In genomic region chr6:135292391-135292790, GRCm38 (mm10) we compare ENCODE assay signal across 21 mouse cellular contexts. TPM values are rescaled to one million over a fixed set of nuclear protein-coding genes. Genes with fewer than 3 reads are reported as not detected.
DNase-seq lines count a peak whose midpoint lies in the region; ATAC-seq and TF ChIP-seq lines count a peak whose summit lies in the region.
"Had no signal": no experiment of that assay in that cellular context is flagged by ENCODE, and none has a peak within 500 bp of the region (broad histone marks: within the 10 kb centered on the region; RNA-seq: fewer than 3 reads in every experiment).

No protein-coding gene starts in this region.

- no peak for TF ChIP-seq CTCF in liver, adult 2 months (IDR thresholded peaks at IDR 0.05; ENCODE audit: low read depth, low read length)

- no peak for TF ChIP-seq POLR2A in liver, adult 2 months (IDR thresholded peaks at IDR 0.05; ENCODE audit: extremely low read depth, insufficient read depth, low read length)

- H3K4me3 ChIP-seq in liver, adult 2 months (ENCODE audit: insufficient read depth, low read depth, low read length): no peak overlapping the region
- H3K4me3 ChIP-seq: left cerebral cortex, adult 2 months; limb, embryonic 10.5 days; liver, embryonic 13.5 days; midbrain, embryonic 13.5 days had no signal

- 0 out of 2 replicates have a peak, but pooled peaks cover 2% of the 10 kb centered on the region for H3K4me1 ChIP-seq in liver, adult 2 months (ENCODE audit: control insufficient read depth, insufficient read depth, low read length)
- H3K4me1 ChIP-seq: liver, embryonic 13.5 days had no signal

- no peak overlapping the region for H3K27ac ChIP-seq in liver, adult 2 months (replicated peaks; ENCODE audit: insufficient read depth, low read depth, low read length)
- H3K27ac ChIP-seq: left cerebral cortex, adult 2 months; limb, embryonic 10.5 days; liver, embryonic 13.5 days; midbrain, embryonic 13.5 days had no signal

- H3K27me3 ChIP-seq in liver, adult 2 months (ENCODE audit: control insufficient read depth, insufficient read depth, low read length): no peaks in the 10 kb centered on the region
- H3K27me3 ChIP-seq: liver, embryonic 13.5 days; midbrain, embryonic 13.5 days had no signal

- no peak overlapping the region for H3K9ac ChIP-seq in liver, adult 2 months (ENCODE audit: low read depth, low read length)
- H3K9ac ChIP-seq: liver, embryonic 13.5 days; midbrain, embryonic 13.5 days had no signal

- no peaks in the 10 kb centered on the region for H3K79me2 ChIP-seq in liver, adult 2 months (ENCODE audit: control insufficient read depth, insufficient read depth, low read length)

- no peak for ATAC-seq in erythroid progenitor cell, adult 5-6 weeks (replicated peaks; ENCODE audit: low FRiP score, poor library complexity, severe bottlenecking)
- ATAC-seq: forebrain, embryonic 14.5 days; midbrain, embryonic 13.5 days had no signal

- DNase-seq in adrenal gland, postnatal 10 days: peak; percentile 18
- no peak for DNase-seq in adrenal gland, adult 18-20 months (ENCODE audit: low spot score in 2 of 2)
- DNase-seq in liver, adult 2 months (ENCODE audit: extremely low read depth, low read depth, low spot score): peak; percentile 65
- DNase-seq in liver: no peak
- DNase-seq in lung, postnatal 25 days (ENCODE audit: low spot score): peak; percentile 60
- DNase-seq in urinary bladder, postnatal 4 days (ENCODE audit: low spot score in 2 of 2): no peak
- no peak for DNase-seq in layer of hippocampus, adult 8-10 months (ENCODE audit: low spot score in 2 of 2)
- DNase-seq: cerebellum, postnatal 14 days; gastrocnemius, postnatal 25 days; liver, embryonic 13.5 days; thymus, adult 2 months had no signal

- H3K36me3 ChIP-seq in liver, adult 2 months (ENCODE audit: control insufficient read depth, insufficient read depth, low read length): no peaks in the 10 kb centered on the region
- H3K36me3 ChIP-seq: limb, embryonic 10.5 days; liver, embryonic 13.5 days; midbrain, embryonic 13.5 days had no signal

- WGBS in liver, adult 2 months: 18% methylated on average over 4 of the region's 4 CpGs

RNA-seq across cellular contexts. Expression of gene Pbp2, which starts 17.8 kb away (rescaled TPM):
- not detected for total RNA-seq in adrenal gland, postnatal 10 days (2021)
- total RNA-seq in adrenal gland, adult 18-20 months (2021): not detected
- not detected in 2 replicates for total RNA-seq in liver, adult 2 months (2014; rRNA removed)
- polyA plus RNA-seq in liver, adult 2 months (2012; rRNA removed): not detected in 2 replicates
- 1.7 TPM in 1 of 2 replicates, not detected in the other for total RNA-seq in erythroid progenitor cell, adult 5-6 weeks (2015; ENCODE audit: low replicate concordance)
- total RNA-seq in erythroid progenitor cell, adult 5-6 weeks (2017; ENCODE audit: low replicate concordance): not detected in 2 replicates
- under 1 TPM in 1 of 4 experiments, not detected in 3; 0.25 TPM for total RNA-seq in layer of hippocampus, adult 8-10 months (2022)
- total RNA-seq: gastrocnemius, postnatal 25 days; layer of hippocampus, adult 18-20 months; megakaryocyte progenitor cell, adult 5-6 weeks had no signal
- polyA plus RNA-seq: forebrain, embryonic 14.5 days; heart, postnatal 0 days; liver, embryonic 13.5 days; midbrain, embryonic 13.5 days; small intestine, adult 2 months; thymus, adult 2 months had no signal

RNA-seq across cellular contexts. Expression of gene Gsg1, which starts 38.2 kb away (rescaled TPM):
- total RNA-seq in adrenal gland, postnatal 10 days (2021): not detected
- not detected for total RNA-seq in adrenal gland, adult 18-20 months (2021)
- 0.13 TPM in 1 of 2 replicates, not detected in the other for total RNA-seq in liver, adult 2 months (2014; rRNA removed)
- 0.16 and 0.29 TPM in 2 replicates for polyA plus RNA-seq in liver, adult 2 months (2012; rRNA removed)
- total RNA-seq in erythroid progenitor cell, adult 5-6 weeks (2015; ENCODE audit: low replicate concordance): not detected in 2 replicates
- not detected in 2 replicates for total RNA-seq in erythroid progenitor cell, adult 5-6 weeks (2017; ENCODE audit: low replicate concordance)
- total RNA-seq in layer of hippocampus, adult 8-10 months (2022): under 1 TPM in 1 of 4 experiments, not detected in 3; 0.82 TPM
- total RNA-seq: gastrocnemius, postnatal 25 days; layer of hippocampus, adult 18-20 months; left cerebral cortex, adult 2 months; megakaryocyte progenitor cell, adult 5-6 weeks; neutrophil, adult 5-6 weeks had no signal

Comparison
In these comparisons a context has a peak if more than half of its experiments do, and no peak if none do; other contexts are left out.
1. DNase-seq: peak in adrenal gland, postnatal 10 days (single experiment), liver, adult 2 months (single experiment) and lung, postnatal 25 days (single experiment); none in adrenal gland, adult 18-20 months (0 of 2), liver (single experiment), urinary bladder, postnatal 4 days (0 of 2) and layer of hippocampus, adult 8-10 months (0 of 2).